Mouse (Mus musculus) midbrain, embryonic 12.5 days (tissue): ENCODE results near the gene Chrna9. TPM values are rescaled to one million over a fixed set of nuclear protein-coding genes. Genes with fewer than 3 reads are reported as not detected.

Source experiments
- ATAC-seq: fragments of 200-750 bp; cut with Nextera tagmentation; 2 replicates; pipeline ENCODE4 v1.8.0; 2017; ENCODE audit warnings: low read depth, moderate TSS enrichment, moderate library complexity; ENCODE audit not compliant: low FRiP score
- H3K27ac ChIP-seq: fragments of 300-500 bp; sonication (generic); replicated peaks from 2 replicates; pipeline ENCODE4 v1.5.1; 2016; ENCODE audit warnings: mild to moderate bottlenecking
- H3K27me3 ChIP-seq: fragments of 300-500 bp; sonication (generic); 2 replicates; pipeline ENCODE4 v1.6.1; 2016; ENCODE audit warnings: mild to moderate bottlenecking
- H3K36me3 ChIP-seq: fragments of 300-500 bp; sonication (generic); 2 replicates; pipeline ENCODE4 v1.6.1; 2016
- H3K4me1 ChIP-seq: fragments of 300-500 bp; sonication (generic); 2 replicates; pipeline ENCODE4 v1.6.1; 2016
- H3K4me2 ChIP-seq: fragments of 300-500 bp; sonication (generic); replicated peaks from 2 replicates; pipeline ENCODE4 v1.6.1; 2016; ENCODE audit warnings: mild to moderate bottlenecking, moderate library complexity
- H3K4me3 ChIP-seq: fragments of 300-500 bp; sonication (generic); 2 replicates; pipeline ENCODE4 v1.5.1; 2016; ENCODE audit warnings: mild to moderate bottlenecking
- H3K9ac ChIP-seq: fragments of 300-500 bp; sonication (generic); replicated peaks from 2 replicates; pipeline ENCODE4 v1.6.1; 2016; ENCODE audit warnings: mild to moderate bottlenecking, moderate library complexity
- H3K9me3 ChIP-seq: fragments of 300-500 bp; sonication (generic); 2 replicates; pipeline ENCODE4 v1.6.1; 2016; ENCODE audit warnings: mild to moderate bottlenecking
- WGBS: fragments of 180-500 bp; shearing (Covaris S2); methylation state at CpG from one replicate; pipeline ENCODE4 v1.1.7; 2016; 5-methylcytosine and 5-hydroxymethylcytosine counted together
- polyA plus RNA-seq: library from polyadenylated mRNA; unstranded; fragments of >200 nt; fragmentation: Nextera tagmentation; extraction: Ambion mirVana; gene quantifications from 2 replicates; pipeline ENCODE4 v1.2.1, GENCODE M21; 2016

The Chrna9 gene
- polyA plus RNA-seq, 1 experiment from 2014 or later: not detected

DNA sequence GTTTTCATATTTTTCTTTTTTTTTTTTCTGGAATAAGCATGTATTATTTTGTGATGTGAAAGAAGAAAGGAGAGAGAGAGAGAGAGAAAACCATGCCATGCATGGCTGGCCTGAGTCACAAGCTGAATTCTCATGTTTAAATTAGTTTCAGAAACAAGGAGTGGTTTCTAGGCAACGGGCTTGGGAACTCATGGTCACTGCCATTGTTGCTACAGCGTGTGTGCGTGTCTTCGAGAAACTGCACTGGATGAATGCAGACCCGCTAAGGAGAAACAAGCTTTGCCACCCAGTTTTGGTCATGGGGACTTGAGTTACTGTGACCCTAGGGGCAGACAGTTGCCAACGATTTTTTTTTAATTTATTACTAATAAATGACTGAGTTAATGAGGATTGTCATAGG, 15.5 kb downstream of the Chrna9 start:
- Histone ChIP-seq H3K27me3 (no peaks in the 10 kb centered on the region), H3K9me3 (no peaks in the 10 kb centered on the region), H3K36me3 (no peaks in the 10 kb centered on the region), H3K4me3 (peak overlapping the region; percentile 7; the same call in 1 of the 2 replicates), H3K4me2 (peak overlapping the region; percentile 46), H3K4me1 (peaks cover 17% of the 10 kb centered on the region), H3K9ac (peak overlapping the region; percentile 29; the same call in 1 of the 2 replicates), H3K27ac (peak overlapping the region; percentile 95)
- peak; percentile 90 for ATAC-seq
- 12% methylated on average over 6 of the region's 6 CpGs for WGBS

DNA sequence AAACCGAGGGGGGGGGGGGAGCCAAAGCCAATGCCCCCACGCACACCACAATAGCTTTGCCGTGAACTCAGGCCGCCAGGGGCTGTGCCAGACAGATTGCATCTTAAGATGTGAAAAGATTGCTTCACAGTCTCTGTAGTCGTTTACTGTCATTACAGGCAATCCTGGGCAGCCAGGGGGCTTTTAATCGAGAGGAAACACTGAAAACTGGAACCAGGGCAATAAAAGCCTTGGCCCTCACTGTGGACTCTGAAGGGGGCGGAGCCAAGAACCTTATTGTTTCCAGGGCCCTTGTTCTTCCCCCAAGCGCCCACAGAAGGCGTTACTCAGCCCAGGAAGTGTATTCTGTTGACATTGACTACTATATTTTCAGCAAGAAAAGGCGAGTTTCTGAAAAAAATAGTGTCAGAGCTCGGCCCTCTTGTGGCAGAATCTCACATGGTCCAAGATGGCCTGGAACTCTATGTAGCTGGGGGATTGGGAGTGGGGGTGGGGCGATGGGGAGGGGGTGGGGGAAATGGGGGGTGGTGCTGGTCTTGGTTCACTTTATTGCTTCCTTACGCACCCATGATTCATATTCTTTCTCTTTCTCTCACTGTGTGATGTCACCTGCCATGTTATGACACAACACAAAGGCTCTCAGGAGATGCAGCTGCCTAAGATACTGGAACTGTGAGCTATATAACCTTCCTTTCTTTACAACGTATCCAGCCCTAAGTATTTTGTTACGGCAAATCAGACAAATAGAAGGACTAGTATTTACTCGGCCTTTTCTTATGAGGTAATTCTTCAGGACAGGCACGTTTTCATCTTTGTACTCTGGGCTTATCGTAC, 16.2 kb downstream of the Chrna9 start:
- Histone ChIP-seq H3K27me3 (no peaks in the 10 kb centered on the region), H3K4me3 (peak overlapping the region; percentile 7; the same call in 1 of the 2 replicates), H3K27ac (peak overlapping the region; percentile 95), H3K36me3 (no peaks in the 10 kb centered on the region), H3K4me2 (peak overlapping the region; percentile 46), H3K4me1 (peaks cover 24% of the 10 kb centered on the region), H3K9me3 (no peaks in the 10 kb centered on the region), H3K9ac (peak overlapping the region; percentile 29; the same call in 1 of the 2 replicates)
- peak; percentile 80 for ATAC-seq
- WGBS: 38% methylated on average over 18 of the region's 18 CpGs

DNA sequence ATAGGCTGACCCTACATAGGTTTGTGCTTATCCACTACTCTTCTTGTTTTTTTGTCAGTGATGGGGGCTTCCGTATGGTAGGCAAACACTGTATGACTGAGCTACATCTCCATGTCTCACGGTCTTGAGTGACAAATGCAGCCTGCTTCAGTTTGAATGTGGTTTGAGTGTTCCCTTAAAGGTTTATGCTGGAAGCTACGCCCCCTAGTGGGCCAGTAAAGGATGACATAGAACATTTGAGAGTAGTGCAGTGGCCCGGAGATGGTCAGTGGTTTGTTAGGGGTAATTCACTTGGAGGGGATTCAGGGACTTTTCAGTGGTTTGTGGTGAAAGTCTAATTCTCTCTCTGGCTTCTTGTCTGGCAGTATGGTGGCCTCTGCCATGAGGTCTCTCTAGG, 16.8 kb downstream of the Chrna9 start:
- Histone ChIP-seq H3K4me3 (no peak overlapping the region), H3K4me1 (peaks cover 25% of the 10 kb centered on the region), H3K27me3 (no peaks in the 10 kb centered on the region), H3K9ac (no peak overlapping the region), H3K4me2 (no peak overlapping the region), H3K36me3 (no peaks in the 10 kb centered on the region), H3K27ac (peak overlapping the region; percentile 95), H3K9me3 (no peaks in the 10 kb centered on the region)
- ATAC-seq: no peak
- WGBS: 64% methylated on average over 4 of the region's 4 CpGs

DNA sequence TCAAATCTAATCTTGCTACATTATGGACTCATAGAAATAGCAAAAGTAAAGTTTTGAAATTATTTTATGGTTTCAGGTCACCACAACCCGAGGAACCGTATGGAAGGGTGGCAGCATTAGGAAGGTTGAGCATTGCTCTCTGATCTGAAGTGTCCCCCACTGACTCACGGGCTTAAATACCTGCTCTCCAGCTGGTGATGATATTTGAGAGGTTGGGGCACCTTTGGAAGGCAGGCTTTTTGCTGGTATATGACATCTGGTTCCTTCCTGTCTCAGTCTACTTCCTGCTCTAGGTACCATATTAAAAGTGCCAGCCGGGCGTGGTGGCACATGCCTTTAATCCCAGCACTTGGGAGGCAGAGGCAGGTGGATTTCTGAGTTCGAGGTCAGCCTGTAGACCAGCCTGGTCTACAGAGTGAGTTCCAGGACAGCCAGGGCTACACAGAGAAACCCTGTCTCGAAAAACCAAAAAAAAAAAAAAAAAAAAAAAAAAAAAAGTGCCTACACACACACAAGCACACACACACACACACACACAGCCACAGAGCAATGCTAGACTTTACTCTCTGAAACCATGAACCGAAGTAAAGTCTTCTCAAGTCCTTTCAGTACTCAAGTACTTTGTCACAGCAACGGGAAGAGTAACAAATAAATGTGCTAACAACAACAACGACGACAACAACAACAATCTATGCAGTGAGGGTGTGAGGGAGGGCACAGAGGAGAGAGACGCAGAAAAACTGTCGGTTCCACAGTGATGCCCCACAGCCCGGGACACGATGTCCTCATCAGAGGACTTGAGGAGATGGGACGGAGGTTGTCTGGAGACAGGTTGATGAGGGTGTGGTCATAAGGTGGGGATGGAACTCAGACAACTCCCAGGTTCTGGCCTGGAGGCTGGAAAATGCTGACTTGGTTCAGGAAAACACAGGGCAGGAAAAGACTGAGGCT, 19.7 kb downstream of the Chrna9 start:
- peak overlapping the region; percentile 35 for H3K27ac ChIP-seq
- H3K4me1 ChIP-seq: peaks cover 25% of the 10 kb centered on the region
- no peak overlapping the region for H3K4me2 ChIP-seq
- ATAC-seq: no peak
- no peak overlapping the region for H3K4me3 ChIP-seq
- H3K27me3 ChIP-seq: no peaks in the 10 kb centered on the region
- H3K36me3 ChIP-seq: no peaks in the 10 kb centered on the region
- no peaks in the 10 kb centered on the region for H3K9me3 ChIP-seq
- H3K9ac ChIP-seq: no peak overlapping the region
- WGBS: 91% methylated on average over 16 of the region's 16 CpGs

DNA sequence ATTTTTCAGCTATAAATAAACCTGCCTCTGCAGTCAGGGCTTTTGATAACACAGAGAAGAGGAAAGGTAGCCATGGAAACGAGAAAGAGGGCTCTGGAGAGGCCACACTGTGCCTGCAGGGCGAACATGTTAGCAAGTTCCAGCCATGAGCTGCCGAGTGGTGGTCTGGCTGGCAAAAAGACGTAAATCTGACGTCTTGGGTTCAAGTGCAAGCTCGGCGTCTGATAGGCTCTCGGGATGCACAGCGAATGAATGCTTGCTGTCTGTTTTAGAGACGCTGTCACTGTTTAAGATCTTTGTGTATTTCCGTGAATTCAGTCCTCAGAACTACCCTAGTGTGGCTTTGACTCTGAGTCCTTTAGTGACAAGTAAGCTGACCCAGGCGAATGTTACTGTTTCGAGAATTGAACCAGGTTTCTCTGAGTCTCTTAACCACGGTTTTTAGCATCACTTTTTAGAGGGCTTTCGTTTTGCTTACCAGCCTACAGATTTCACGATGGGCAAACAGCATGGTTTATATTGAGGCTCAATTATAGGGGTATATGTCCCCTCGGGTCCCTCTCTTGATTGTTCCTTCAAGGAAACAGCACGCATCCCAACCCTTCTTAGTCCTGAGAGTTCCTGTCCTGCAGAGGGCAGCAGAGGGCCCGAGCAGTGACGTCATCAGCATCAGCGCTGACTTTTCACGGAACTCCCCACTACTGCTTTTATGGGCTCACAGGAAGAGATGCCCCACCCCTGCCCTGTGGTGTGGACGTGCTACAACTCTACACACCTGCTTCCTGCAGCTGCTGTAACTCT, 20.8 kb downstream of the Chrna9 start:
- Histone ChIP-seq H3K4me3 (peak overlapping the region; percentile 34), H3K36me3 (no peaks in the 10 kb centered on the region), H3K4me1 (peaks cover 18% of the 10 kb centered on the region), H3K9ac (no peak overlapping the region), H3K27me3 (no peaks in the 10 kb centered on the region), H3K9me3 (no peaks in the 10 kb centered on the region), H3K4me2 (peak overlapping the region; percentile 49), H3K27ac (peak overlapping the region; percentile 35)
- WGBS: 46% methylated on average over 23 of the region's 23 CpGs
- peak; percentile 27 for ATAC-seq

DNA sequence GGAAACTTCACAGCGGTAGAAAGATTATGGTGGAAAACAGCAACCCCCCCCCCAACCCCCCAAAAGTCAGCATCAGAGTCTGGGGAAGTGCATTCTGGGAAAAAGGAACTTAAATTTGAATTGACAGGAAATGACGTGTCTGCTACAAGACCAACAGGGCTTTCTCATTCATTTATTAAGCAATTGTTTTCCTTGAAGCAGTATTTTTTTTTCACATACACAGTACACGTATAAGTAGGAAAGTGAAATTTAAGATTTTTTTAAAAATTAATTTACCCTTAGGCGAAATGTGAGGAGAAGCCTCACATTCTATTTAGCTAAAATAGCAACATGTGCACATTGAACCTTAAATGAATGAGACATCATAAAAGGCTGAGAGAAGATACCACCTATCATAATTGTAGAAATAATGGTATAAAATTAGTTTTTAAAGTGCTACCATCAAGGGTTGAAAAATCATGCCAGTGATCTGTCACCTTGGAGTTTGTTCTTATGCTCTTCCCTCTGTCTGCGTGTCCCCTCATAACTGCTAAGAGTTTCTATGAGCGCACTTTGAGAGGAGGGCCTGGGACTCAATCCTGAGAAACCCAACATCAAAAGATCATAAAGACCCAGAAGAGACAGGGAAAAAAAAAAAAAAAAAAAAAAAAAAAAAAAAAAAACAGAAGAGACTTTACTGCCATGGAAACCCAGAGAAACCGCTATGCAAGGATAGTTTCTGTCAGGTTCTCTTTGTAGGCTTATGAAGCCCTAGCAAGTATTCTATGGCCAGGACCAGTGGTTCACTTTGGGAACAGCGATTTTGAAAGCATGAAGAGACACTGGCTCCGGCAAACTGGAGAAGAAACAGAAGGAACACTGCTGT, 21.7 kb downstream of the Chrna9 start:
- no peak overlapping the region for H3K9ac ChIP-seq
- 80% methylated on average over 9 of the region's 9 CpGs for WGBS
- ATAC-seq: no peak

DNA sequence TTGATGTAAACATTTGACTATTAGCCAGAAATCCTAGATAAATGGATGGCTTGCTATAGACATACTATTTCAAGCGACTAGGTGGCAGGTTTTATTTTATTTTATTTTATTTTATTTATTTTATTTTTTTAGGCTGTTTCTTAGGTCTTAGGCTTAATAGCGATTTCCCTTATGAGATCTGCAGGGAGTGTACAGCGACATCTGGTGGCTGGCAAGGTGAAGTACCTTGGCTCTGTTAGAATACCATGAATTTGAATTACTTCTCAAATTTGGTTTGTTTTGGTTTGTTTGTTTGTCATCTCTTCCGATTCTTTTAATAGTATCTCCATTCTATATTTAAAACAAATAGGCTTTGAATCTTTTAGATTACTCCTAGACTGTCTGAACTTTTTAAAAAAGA, 23.9 kb downstream of the Chrna9 start:
- WGBS: 5% methylated on average over 4 of the region's 4 CpGs
- Histone ChIP-seq H3K4me3 (no peak overlapping the region), H3K4me1 (peaks cover 14% of the 10 kb centered on the region), H3K27me3 (no peaks in the 10 kb centered on the region), H3K9me3 (no peaks in the 10 kb centered on the region), H3K4me2 (no peak overlapping the region), H3K27ac (no peak overlapping the region), H3K36me3 (no peaks in the 10 kb centered on the region), H3K9ac (no peak overlapping the region)
- no peak for ATAC-seq

More for the DNA sequence above, 21.7 kb downstream of the Chrna9 start:
- H3K9me3 ChIP-seq: no peaks in the 10 kb centered on the region
- H3K27me3 ChIP-seq: no peaks in the 10 kb centered on the region
- H3K4me3 ChIP-seq: peak overlapping the region; percentile 34
- peaks cover 14% of the 10 kb centered on the region for H3K4me1 ChIP-seq
- H3K36me3 ChIP-seq: no peaks in the 10 kb centered on the region
- no peak overlapping the region for H3K27ac ChIP-seq
- H3K4me2 ChIP-seq: peak overlapping the region; percentile 49

DNA sequence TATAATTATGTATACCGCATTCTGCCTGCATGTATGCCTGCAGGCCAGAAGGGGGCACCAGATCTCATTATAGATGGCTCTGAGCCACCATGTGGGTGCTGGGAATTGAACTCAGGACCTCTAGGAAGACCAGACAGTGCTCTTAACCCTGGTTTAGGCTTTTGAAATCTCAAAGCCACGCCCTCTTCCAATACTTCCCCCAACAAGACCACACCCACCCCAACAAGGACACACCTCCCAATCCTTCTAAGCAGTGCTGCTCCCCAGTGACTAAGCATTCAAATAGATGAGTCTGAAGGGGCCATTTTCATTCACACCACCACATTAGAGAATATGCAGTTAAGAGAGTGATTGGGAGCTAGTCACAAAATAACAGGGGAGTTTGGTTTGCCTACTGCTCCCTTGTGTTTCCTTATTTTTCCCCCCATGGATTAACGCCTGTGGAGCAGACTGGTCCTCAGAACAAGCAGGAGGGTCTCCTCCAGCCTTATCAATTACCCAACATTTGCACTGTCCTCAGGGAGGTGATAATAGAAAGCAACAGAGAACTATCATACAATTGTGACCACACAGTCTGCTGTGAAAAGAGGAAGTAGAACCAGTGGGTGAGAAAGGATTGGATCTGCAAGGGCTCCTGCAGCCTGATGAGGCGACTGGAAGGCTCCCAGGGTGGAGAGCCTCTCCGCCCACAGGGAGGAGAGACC, 25.3 kb downstream of the Chrna9 start:
- no peaks in the 10 kb centered on the region for H3K27me3 ChIP-seq
- no peaks in the 10 kb centered on the region for H3K36me3 ChIP-seq
- 83% methylated on average over 5 of the region's 5 CpGs for WGBS
- peaks cover 10% of the 10 kb centered on the region for H3K4me1 ChIP-seq
- no peak for ATAC-seq
- H3K4me2 ChIP-seq: no peak overlapping the region
- no peak overlapping the region for H3K4me3 ChIP-seq
- no peak overlapping the region for H3K27ac ChIP-seq
- H3K9me3 ChIP-seq: no peaks in the 10 kb centered on the region
- H3K9ac ChIP-seq: no peak overlapping the region

DNA sequence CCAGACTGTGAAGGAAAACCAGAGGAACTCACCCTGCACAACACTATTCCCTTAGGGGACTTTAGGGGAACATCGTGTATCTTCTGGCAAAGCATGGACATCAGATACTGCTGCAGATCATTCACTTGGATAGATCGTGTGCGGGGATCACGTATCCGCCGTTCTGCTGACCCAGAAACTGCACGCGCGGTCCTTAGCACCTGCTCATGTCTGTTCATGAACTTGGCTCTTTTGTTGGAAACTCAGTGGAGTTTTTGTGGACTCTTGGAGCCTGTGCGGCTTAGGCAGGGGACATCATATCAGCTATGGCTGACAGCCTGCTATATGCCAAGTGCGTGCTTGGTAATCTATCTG, 25.9 kb downstream of the Chrna9 start:
- no peak for ATAC-seq
- Histone ChIP-seq H3K27ac (no peak overlapping the region), H3K27me3 (no peaks in the 10 kb centered on the region), H3K9ac (no peak overlapping the region), H3K4me3 (no peak overlapping the region), H3K4me1 (0 out of 2 replicates have a peak, but pooled peaks cover 4% of the 10 kb centered on the region), H3K9me3 (no peaks in the 10 kb centered on the region), H3K36me3 (no peaks in the 10 kb centered on the region), H3K4me2 (no peak overlapping the region)
- WGBS: 94% methylated on average over 11 of the region's 11 CpGs

DNA sequence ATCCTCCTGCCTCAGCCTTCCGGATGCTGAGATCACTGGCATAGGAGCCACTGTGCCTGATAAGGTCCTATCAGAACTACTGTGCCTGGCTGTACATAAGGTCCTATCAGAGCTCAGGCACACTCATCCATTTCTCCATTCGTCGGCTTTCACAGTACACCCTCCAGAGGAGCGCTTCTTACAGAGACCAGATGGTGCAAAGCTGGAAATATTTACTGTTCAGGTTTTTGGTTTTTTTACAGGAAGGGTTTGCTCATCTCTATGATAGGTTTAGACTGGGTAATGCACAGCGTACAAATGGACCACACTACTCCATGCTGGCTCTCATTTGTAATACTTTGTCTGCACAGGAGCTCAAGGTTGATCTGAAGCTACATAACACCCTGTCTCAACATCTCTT, 28.6 kb downstream of the Chrna9 start:
- H3K4me1 ChIP-seq: no peaks in the 10 kb centered on the region
- H3K36me3 ChIP-seq: no peaks in the 10 kb centered on the region
- no peaks in the 10 kb centered on the region for H3K9me3 ChIP-seq
- H3K9ac ChIP-seq: no peak overlapping the region
- no peaks in the 10 kb centered on the region for H3K27me3 ChIP-seq
- H3K27ac ChIP-seq: no peak overlapping the region
- no peak overlapping the region for H3K4me2 ChIP-seq
- 89% methylated on average over 5 of the region's 5 CpGs for WGBS
- no peak overlapping the region for H3K4me3 ChIP-seq
- no peak for ATAC-seq
